Mouse (Mus musculus) ovary, adult 18-20 months (tissue): ENCODE data around the gene Cwc22.
"Not testable (repeated sequence)": the region's sequence is repeated elsewhere in the genome, so short reads cannot be mapped to it uniquely, and the experiment has no call there.

Experiments used
- DNase-seq: peaks from one replicate; pipeline ENCODE4 v3.0.0; 2022; ENCODE audit warnings: low spot score, mixed read lengths

Gene Cwc22

GRCm38 (mm10) chr2:77897988-77898387 lies 48.2 kb downstream of the Cwc22 start:
- DNase-seq, result no peak

GRCm38 (mm10) chr2:77897558-77897899 lies 48.6 kb downstream of the Cwc22 start:
- DNase-seq, result no peak

GRCm38 (mm10) chr2:77896843-77897557 lies 49.2 kb downstream of the Cwc22 start:
- no peak for DNase-seq

GRCm38 (mm10) chr2:77895906-77896570 lies 50.1 kb downstream of the Cwc22 start:
- not testable (repeated sequence) for DNase-seq

GRCm38 (mm10) chr2:77894896-77895295 lies 51.3 kb downstream of the Cwc22 start:
- DNase-seq, result no peak

GRCm38 (mm10) chr2:77893505-77893904 lies 52.7 kb downstream of the Cwc22 start:
- no peak for DNase-seq

- DNase-seq, result no peak
These were observed 53.6 kb downstream of the Cwc22 start for GRCm38 (mm10) chr2:77892573-77892972.

- DNase-seq, result no peak
These were observed 55.2 kb downstream of the Cwc22 start for GRCm38 (mm10) chr2:77890836-77891438.

GRCm38 (mm10) chr2:77889949-77890348 lies 56.2 kb downstream of the Cwc22 start:
- no peak for DNase-seq

GRCm38 (mm10) chr2:77889401-77889800 lies 56.8 kb downstream of the Cwc22 start:
- no peak for DNase-seq

GRCm38 (mm10) chr2:77888826-77889225 lies 57.3 kb downstream of the Cwc22 start:
- DNase-seq, result no peak

- DNase-seq, result no peak
These were observed 58.1 kb downstream of the Cwc22 start for GRCm38 (mm10) chr2:77888056-77888455.

GRCm38 (mm10) chr2:77887166-77887565 lies 59.0 kb downstream of the Cwc22 start:
- no peak for DNase-seq

- DNase-seq, result no peak
These were observed 60.6 kb downstream of the Cwc22 start for GRCm38 (mm10) chr2:77885491-77886130.

GRCm38 (mm10) chr2:77885036-77885435 lies 61.1 kb downstream of the Cwc22 start:
- no peak for DNase-seq

GRCm38 (mm10) chr2:77884491-77884890 lies 61.7 kb downstream of the Cwc22 start:
- no peak for DNase-seq

GRCm38 (mm10) chr2:77882961-77883360 lies 63.2 kb downstream of the Cwc22 start:
- DNase-seq, result no peak

- DNase-seq, result no peak
These were observed 64.6 kb downstream of the Cwc22 start for GRCm38 (mm10) chr2:77881301-77882199.

GRCm38 (mm10) chr2:77880351-77880750 lies 65.8 kb downstream of the Cwc22 start:
- no peak for DNase-seq

GRCm38 (mm10) chr2:77879736-77880135 lies 66.4 kb downstream of the Cwc22 start:
- DNase-seq, result no peak

GRCm38 (mm10) chr2:77877156-77877855 lies 68.9 kb downstream of the Cwc22 start:
- DNase-seq, result no peak
